Mouse (Mus musculus): ENCODE results near the gene Clec2h.
"Not testable (repeated sequence)": the region's sequence is repeated elsewhere in the genome, so short reads cannot be mapped to it uniquely, and the experiment has no call there.

GRCm38 (mm10) chr6:128644694-128645093 is 17.5 kb upstream of the Clec2h start:
- TF ChIP-seq POLR2A (IDR thresholded peaks at IDR 0.05; ENCODE audit: borderline replicate concordance, insufficient read depth, low read length); CTCF (IDR thresholded peaks at IDR 0.05; ENCODE audit: borderline replicate concordance, insufficient read depth, low read depth, low read length): not testable (repeated sequence)
